Mouse (Mus musculus) right cerebral cortex, adult 2 months (tissue): ENCODE data around the gene Idh3a.

ENCODE experiments used
- DNase-seq, 2 experiments: peaks; one replicate each; pipeline ENCODE4 v3.0.0; 2021 to 2022; ENCODE audit warnings: low spot score in 2 of 2

The Idh3a gene

GRCm38 (mm10) chr9:54647456-54647855, 61.3 kb downstream of the Idh3a start:
- DNase-seq = no peak

- DNase-seq = no peak
Observed at GRCm38 (mm10) chr9:54649360-54649759, 63.2 kb downstream of the Idh3a start.

GRCm38 (mm10) chr9:54652778-54653177, 66.6 kb downstream of the Idh3a start:
- DNase-seq = no peak
